Mouse (Mus musculus) v-Abl transformed pro-B cells (cell line): ENCODE measurements around the gene Cxcr5.

Experiments
- in situ Hi-C, 2 experiments: fragments of 400-800 bp; cut with MboI; formaldehyde crosslinking; loops; one replicate each; pipeline ENCODE4 v1.15.1; 2025; ENCODE audit not compliant: unreplicated experiment in 2 of 2

The Cxcr5 gene

DNA sequence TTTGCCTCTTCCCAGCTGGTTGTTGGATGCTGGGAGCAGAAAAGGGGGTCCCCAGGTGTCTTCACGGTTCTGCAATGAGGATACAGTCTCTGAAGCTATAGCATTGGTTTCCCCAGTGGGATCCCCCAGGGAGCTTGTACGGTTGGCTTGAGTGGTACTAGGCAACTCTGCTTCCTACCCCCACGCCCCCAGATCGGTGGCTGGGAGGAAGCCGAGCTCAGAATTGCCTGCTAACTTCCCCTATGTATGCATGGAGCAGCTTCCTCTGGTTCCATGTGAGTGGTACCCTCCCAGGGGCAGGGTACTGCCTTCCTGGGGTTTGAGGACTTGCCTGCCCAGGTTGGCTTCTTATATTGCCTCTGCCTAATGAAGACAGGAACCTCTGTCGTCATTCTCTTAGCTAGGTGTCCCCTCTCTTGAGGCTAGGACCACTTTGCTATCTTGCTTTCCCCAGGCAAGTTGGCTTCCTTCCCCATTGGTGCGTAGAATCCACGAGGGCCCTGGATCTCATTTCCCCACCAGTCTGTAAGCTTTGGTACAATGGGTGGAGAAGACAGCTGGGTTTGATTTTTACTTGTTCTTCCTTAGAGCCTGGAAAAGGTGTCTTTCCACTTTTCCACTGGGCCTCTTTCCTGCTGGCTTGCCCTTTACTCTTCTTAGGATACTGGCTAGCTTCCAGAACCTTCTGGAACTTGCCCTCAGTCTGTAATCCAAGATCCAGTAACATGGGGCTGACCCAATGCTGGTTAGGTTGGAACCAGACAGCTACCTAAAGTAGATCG is 49.6 kb downstream of the Cxcr5 start:
- in situ Hi-C loops: loop anchor here (5.0 kb wide), 2 partner anchors 90 to 135 kb away; partner anchors contain the start of gene Ddx6 (in 1 of the 2)

DNA sequence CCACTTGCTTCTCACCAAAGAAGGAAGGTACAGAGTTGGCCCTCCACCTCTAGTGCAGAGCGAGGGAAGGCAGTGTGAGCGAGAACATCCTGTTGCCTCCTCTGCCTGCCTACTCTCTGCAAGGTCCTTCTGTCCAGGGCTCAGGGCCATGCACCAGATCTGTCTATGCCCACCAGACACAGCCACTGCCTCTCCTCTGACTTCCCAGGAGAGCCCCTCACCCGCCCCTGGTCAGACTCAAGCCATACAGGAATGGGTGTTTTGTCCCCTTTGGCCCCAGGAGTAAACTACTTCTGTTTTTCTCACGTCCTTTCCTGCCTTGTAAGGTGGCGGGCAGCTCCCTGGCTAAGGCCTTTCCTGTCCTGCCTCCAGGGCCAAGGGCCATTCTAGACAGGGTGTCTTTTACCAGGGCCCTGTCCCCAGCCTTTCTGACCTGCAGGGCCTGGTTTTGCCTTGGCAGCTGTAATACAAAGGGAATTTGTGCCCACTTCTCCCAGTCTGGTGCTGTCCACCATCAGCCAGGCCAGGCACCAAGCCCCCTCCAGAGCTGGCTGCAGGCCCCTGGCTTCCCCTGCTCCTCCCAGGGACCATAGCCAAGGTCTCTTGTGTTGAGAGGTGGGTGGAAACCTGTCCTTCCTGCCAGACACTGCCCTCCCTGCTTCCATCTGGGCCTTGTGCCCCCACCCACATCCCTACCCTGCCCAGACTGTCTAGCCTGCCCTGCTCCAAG is 50.6 kb downstream of the Cxcr5 start:
- in situ Hi-C loops: loop anchor here (5.0 kb wide), 2 partner anchors 91 to 136 kb away; partner anchors contain the start of gene Ddx6 (in 1 of the 2)

DNA sequence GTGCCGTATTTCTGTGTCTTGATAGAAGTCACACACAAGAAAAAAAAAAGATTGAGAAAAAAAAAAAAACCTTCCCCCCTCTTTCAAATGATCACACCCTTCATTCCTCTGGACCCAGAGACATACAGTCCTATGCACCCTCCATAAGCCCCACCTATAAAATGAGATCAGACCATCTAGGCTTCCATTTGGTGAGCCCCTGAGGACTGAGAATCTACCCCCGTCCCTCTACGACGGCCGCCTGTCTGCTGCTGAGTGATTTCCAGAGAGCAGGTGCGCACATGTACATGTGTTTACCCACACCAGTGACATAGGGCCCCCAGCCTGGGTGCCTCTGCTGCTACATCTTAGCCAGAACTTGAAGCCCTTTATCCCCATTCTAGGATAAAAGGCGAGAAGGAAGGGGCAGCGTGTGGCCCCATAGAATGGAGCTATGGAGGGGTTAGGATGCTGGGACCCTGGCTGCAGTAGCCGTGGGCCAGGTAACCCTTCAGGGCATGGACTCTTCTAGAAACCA is 51.3 kb downstream of the Cxcr5 start:
- in situ Hi-C loops: loop anchor here (5.0 kb wide), 2 partner anchors 92 to 137 kb away; partner anchors contain the start of gene Ddx6 (in 1 of the 2)

DNA sequence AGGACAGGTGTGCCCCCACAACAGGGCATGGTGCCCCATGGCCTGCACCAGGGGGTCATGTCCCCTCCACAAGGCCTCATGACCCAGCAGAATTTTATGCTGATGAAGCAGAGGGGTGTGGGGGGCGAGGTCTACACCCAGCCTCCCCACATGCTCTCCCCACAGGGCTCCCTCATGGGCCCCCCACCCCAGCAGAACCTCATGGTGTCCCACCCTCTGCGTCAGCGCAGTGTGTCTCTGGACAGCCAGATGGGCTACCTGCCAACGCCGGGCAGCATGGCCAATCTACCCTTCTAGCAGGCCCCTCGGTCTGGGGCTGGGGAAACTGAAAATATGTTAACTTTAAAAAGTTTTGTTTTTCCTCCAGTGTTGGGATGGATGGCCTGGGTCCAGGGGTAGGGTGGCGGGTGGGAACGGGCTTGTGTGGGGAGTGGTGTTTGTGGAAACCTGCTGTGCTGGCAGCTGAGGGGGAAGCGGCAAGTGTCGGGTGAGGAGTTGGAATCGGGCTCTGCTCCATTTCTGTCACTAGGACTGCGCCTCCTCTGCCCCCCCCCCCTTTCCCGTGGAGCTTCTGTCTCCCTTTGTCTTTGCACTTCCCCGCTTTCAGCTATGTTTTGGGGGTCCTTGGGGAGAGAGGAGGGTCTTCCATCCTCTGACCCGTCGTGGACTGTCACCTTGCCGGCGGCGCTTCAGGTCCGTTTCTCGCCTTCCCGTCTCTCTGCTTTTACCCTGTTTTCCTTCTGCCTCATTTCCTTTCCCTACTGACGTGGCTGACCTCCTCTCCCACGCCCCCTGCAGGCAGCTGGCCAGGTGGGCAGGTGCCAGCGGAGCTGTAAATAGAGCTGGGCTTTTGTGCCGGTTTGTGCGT is 52.0 kb downstream of the Cxcr5 start:
- in situ Hi-C loops: loop anchor here (5.0 kb wide), 2 partner anchors 93 to 138 kb away; partner anchors contain the start of gene Ddx6 (in 1 of the 2)

DNA sequence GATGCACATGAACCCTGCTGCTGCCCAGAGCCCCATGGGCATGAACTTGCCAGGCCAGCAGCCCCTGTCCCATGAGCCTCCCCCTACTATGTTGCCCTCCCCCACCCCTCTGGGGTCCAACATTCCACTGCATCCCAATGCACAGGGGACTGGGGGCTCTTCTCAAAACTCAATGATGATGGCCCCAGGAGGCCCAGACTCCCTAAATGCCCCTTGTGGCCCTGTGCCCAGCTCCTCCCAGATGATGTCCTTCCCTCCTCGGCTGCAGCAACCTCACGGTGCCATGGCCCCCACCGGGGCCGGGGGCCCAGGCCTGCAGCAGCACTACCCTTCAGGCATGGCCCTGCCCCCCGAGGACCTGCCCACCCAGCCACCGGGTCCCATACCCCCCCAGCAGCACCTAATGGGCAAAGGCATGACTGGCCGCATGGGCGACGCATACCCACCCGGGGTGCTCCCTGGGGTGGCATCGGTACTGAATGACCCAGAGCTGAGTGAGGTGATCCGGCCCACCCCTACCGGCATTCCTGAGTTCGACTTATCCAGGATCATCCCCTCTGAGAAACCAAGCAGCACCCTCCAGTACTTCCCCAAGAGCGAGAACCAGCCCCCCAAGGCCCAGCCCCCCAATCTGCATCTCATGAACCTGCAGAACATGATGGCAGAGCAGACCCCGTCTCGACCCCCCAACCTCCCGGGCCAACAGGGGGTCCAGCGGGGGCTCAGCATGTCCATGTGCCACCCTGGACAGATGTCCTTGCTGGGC is 52.8 kb downstream of the Cxcr5 start:
- in situ Hi-C loops: loop anchor here in 1 of 2 experiments (5.0 kb wide), 1 partner anchor 138 kb away; no protein-coding TSS in a partner anchor

DNA sequence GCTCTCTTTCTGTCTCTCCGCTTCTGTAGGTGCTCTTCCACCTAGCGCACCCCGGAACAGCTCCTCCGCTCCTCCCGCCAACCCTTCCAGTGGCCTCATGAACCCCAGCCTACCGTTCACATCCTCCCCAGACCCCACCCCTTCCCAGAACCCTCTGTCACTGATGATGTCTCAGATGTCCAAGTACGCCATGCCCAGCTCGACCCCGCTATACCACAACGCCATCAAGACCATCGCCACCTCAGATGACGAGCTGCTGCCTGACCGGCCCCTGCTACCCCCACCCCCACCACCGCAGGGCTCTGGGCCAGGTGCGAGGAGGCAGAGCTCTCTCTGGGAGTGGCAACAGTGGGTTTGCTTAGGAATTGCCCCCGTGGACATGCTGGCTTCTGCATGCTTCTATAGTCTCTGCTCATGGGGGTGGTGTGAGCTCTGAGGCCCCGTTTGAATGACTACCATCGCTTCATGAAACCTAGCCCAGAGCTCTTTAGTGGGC is 53.5 kb downstream of the Cxcr5 start:
- in situ Hi-C loops: loop anchor here in 1 of 2 experiments (5.0 kb wide), 1 partner anchor 139 kb away; no protein-coding TSS in a partner anchor

DNA sequence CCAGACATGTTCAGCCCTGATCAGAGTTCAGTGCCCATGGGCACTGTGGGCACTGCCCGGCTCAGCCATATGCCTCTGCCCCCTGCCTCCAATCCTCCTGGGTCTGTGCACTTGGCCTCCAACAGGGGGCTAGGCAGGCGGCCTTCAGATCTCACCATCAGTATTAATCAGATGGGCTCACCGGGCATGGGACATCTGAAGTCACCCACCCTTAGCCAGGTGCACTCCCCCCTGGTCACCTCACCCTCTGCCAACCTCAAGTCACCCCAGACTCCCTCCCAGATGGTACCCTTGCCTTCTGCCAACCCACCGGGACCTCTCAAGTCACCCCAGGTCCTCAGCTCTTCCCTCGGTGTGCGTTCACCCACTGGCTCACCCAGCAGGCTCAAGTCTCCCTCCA is 54.3 kb downstream of the Cxcr5 start:
- in situ Hi-C loops: loop anchor here in 1 of 2 experiments (5.0 kb wide), 1 partner anchor 140 kb away; no protein-coding TSS in a partner anchor

DNA sequence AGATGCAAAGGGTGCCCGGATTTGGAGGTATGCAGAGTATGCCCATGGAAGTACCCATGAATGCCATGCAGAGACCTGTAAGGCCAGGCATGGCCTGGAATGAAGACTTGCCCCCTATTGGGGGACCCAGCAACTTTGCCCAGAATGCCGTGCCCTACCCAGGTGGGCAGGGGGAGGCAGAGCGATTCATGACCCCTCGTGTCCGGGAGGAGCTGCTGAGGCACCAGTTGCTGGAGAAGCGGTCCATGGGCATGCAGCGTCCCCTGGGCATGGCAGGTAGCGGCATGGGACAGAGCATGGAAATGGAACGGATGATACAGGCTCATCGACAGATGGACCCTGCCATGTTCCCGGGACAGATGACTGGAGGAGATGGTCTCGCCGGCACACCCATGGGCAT is 55.1 kb downstream of the Cxcr5 start:
- in situ Hi-C loops: loop anchor here in 1 of 2 experiments (5.0 kb wide), 1 partner anchor 141 kb away; no protein-coding TSS in a partner anchor

DNA sequence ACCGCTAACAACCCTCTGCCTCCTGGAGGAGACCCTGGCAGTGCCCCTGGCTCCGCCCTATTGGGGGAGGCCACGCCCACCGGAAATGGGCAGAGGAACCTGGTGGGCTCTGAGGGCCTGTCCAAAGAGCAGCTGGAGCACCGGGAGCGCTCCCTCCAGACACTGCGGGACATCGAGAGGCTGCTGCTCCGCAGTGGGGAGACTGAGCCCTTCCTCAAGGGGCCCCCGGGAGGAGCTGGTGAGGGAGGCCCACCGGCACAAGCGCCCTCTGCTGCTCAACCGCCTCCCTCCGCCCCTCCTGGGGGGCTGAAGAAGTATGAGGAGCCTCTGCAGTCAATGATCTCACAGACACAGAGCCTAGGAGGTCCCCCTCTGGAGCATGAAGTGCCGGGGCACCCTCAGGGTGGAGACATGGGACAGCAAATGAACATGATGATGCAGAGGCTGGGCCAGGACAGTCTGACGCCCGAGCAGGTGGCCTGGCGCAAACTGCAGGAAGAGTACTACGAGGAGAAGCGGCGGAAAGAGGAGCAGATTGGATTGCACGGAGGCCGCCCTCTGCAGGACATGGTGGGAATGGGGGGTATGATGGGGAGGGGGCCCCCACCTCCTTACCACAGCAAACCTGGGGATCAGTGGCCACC is 55.7 kb downstream of the Cxcr5 start:
- in situ Hi-C loops: loop anchor here in 1 of 2 experiments (5.0 kb wide), 1 partner anchor 141 kb away; no protein-coding TSS in a partner anchor

DNA sequence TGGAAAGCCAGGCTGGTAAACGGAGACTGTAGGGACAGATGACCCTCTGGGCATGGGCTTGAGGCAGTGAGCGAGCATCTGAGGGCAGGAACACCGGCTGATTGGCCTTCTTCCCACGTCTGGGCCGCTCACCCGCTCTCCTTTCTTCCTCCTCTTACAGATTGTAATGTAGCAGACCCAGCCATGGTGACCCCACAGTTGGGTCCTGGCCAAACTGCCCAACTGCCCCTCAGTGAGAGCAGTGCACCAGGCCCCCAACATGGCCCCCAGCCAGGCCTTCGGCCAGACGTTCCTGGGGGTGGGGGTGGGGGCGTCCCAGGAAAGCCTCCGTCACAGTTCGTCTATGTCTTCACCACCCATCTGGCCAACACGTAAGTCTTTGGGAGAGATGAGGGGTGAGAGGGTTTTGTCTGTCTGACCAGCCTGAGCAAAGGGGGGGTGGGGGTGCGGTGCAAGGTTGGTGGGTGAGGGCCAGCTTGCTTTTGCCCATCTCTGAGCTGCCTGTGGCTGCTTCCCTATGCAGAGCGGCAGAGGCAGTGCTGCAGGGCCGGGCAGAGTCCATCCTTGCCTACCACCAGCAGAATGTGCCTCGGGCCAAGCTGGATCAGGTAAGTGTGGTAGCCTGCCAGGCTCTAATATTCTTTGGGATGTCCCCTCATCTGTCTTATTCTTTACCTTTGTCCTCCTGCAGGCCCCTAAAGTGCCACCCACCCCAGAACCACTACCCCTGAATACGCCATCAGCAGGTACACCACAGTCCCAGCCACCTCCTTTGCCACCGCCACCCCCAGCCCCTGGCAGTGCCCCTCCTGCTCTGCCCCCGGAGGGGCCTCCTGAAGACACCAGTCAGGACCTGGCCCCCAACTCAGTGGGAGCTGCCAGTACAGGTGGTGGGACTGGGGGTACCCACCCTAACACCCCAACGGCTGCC is 56.5 kb downstream of the Cxcr5 start:
- in situ Hi-C loops: loop anchor here (5.0 kb wide), 3 partner anchors 48 to 142 kb away; partner anchors contain the start of gene Upk2 (in 1 of the 2)

DNA sequence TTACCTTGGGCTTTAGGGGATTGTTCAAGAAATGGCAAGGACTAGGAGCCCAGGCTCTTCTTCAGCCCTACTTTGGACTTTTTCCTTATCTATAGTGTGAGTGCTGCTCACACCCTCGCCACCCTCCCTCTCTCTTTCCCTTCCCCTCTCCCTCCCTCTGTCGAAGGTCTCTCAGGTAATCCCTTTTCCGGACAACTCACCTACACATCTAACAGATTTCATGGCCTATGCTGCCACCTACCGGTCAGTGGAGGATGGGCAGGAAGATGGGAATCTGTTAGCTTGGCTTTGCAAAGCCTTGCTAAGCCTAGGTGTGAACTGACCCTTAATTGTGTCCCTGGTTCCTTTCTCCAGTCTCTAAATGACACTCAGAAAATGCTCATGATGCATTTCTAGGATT is 59.7 kb downstream of the Cxcr5 start:
- in situ Hi-C loops: loop anchor here (5.0 kb wide), 2 partner anchors 45 to 50 kb away; partner anchors contain the start of gene Upk2 (in 1 of the 2)

DNA sequence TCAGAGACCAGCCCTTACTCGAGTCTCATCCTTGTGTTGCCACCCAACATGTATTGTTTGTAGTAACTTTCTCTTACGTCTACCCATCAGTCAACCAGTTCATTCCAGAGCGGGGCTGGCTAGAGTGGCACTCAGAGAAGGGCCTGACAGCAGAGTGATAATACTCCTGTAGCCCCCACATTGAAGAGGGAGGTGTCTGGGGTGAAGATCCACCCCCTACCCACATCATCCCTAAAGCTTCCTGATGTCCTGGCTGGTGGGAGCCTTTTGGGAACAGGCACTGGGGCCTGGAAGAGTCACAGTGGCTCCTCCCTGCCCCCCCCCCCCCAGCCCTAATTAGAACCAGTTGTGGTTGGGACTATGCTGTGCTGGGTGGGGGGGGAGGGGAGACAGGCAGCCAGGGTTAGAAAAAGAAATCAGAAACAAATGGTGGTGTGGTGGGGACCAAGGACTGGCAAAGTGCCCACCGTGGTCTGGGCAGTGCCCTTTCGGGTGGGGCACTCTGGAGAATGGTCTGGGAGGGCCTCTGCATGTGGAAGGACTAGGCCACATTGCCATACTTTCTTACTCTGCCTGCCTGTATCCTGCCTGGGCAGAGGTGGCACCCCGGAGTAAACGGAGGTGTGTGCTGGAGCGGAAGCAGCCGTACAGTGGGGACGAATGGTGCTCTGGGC is 60.3 kb downstream of the Cxcr5 start:
- in situ Hi-C loops: loop anchor here (5.0 kb wide), 2 partner anchors 44 to 49 kb away; partner anchors contain the start of gene Upk2 (in 1 of the 2)

DNA sequence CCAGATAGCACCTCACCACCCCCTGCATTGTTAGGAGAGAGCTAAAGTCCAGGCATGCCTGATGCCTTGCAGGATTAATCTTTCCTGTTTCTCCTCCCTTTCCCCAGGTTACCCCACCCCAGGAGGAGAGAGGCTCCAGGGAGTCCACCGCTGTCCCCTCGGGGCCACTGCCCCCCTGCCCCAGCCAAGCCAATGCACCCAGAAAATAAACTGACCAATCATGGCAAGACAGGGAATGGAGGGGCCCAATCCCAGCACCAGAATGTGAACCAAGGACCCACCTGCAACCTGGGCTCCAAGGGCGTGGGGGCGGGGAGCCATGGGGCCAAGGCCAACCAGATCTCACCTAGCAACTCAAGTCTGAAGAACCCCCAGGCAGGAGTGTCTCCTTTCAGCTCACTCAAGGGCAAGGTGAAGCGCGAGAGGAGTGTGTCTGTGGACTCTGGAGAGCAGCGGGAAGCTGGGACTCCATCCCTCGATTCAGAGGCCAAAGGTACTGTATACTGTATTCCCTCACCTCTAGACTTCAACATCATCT is 61.0 kb downstream of the Cxcr5 start:
- in situ Hi-C loops: loop anchor here (5.0 kb wide), 2 partner anchors 43 to 48 kb away; partner anchors contain the start of gene Upk2 (in 1 of the 2)

DNA sequence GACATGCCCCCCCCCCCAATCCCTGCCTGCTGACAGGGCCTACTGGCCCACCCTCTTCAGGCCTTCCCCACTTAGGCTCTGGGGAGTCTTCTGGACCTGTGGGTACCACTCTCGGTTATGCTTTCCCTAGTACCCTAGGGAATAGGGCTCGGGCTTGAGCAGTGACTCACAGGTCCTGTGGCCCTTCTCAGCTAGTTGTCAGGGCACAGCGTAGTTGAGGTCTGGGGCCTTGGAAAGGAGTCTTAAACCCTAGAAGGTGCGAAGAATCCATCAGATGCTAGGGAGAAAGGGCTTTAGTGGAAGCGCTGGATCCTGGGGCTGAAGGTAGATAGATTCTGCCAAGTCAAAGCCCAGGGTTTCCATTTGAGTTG is 61.5 kb downstream of the Cxcr5 start:
- in situ Hi-C loops: loop anchor here (5.0 kb wide), 2 partner anchors 43 to 48 kb away; partner anchors contain the start of gene Upk2 (in 1 of the 2)

DNA sequence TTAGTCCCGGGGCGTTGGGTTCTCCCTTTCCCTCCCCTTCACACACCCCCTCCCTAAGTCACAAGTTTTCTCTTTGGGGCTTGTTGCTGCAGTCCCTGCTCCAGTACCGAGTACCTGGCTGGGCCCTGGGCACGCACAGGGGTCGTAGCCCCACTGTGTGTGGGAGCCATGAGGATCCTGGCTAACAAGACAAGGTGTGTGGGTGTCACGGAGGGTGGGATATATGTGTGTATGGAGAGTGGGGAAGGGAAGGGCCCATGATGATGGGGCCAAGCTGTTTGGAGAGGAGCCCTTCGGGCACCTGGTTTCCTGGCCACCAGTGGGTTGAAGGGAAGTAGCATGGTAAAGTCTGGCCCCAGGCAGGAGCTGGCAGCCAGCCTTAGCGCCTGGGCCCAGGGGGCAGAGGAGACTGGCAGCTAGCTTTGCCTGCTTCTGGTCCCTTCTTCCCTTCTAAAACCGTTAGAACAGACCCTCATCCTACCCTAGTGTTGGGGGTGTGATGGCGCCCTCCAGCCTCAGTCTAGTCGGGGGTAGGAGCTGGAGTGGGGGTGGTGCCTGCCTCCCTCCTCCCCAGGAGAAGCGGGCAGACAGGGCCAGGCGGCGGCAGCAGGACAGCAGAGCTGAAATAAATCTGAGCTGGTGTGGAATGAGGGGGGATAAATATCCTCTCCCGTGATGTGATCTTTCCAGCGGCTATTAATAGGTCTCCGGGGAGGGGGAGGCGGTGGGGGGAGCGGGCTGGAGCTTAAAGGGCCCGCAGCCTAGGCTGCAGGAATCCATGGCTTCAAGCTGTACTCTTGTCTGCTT is 62.1 kb downstream of the Cxcr5 start:
- in situ Hi-C loops: loop anchor here (5.0 kb wide), 2 partner anchors 42 to 47 kb away; partner anchors contain the start of gene Upk2 (in 1 of the 2)
